ENCODE assay signal across 8 mouse cellular contexts in the genomic region with DNA sequence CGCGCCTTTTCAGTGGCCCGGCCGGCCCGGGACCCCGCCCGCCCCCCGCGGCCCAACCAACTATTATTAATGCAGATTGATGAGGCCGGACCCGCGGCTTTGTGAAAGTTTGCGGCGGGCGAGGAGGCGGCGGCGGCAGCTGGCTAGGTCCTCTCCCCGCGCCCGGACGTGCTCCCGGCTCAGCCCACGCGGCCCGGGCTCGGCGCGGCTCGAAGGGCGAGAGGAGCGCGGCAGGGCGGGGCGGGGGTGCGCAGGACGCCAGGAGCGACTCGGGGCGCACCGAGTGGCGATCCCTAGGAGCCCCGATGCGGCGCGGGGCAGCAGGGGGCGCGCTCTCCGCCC. TPM values are rescaled to one million over a fixed set of nuclear protein-coding genes. Genes with fewer than 3 reads are reported as not detected.
A peak's percentile ranks its signal among the peaks of the same experiment; 100 is the strongest.
DNase-seq lines count a peak whose midpoint lies in the region; ATAC-seq and TF ChIP-seq lines count a peak whose summit lies in the region.

Gene Gbx1 (minus strand): TSS at position 314 of the 342 bp plus-strand sequence.

- no peak within 1 kb of the TSS for H3K27ac ChIP-seq in lung, embryonic 16.5 days (ENCODE audit: low read length)
- no peak within 1 kb of the TSS for H3K27ac ChIP-seq in embryonic facial prominence, embryonic 12.5 days
- no peak within 1 kb of the TSS for H3K27ac ChIP-seq in hindbrain, embryonic 16.5 days (ENCODE audit: low read depth, low read length)
- no peak within 1 kb of the TSS for H3K27ac ChIP-seq in thymus, adult 2 months (ENCODE audit: control insufficient read depth, insufficient read depth, low read length)

- peak within 1 kb of the TSS; percentile 26; the same call in 1 of the 2 replicates for H3K9ac ChIP-seq in lung, embryonic 16.5 days (ENCODE audit: low read length)
- peak within 1 kb of the TSS; percentile 33 for H3K9ac ChIP-seq in embryonic facial prominence, embryonic 12.5 days
- H3K9ac ChIP-seq in hindbrain, embryonic 16.5 days (ENCODE audit: low read depth, low read length) = peak within 1 kb of the TSS; percentile 59

- no peak for TF ChIP-seq CTCF in thymus, adult 2 months (IDR thresholded peaks at IDR 0.05; ENCODE audit: borderline replicate concordance, control insufficient read depth, extremely low read depth, insufficient read depth, low read length, poor library complexity)

- peak; percentile 56 for ATAC-seq in lung, embryonic 16.5 days (ENCODE audit: low read depth)
- no peak for ATAC-seq in embryonic facial prominence, embryonic 12.5 days (ENCODE audit: insufficient number of reproducible peaks, insufficient read depth, low FRiP score, low TSS enrichment)
- no peak for ATAC-seq in hindbrain, embryonic 16.5 days

- peak within 1 kb of the TSS; percentile 82 for H3K4me2 ChIP-seq in lung, embryonic 16.5 days (ENCODE audit: low read depth, low read length)
- peak within 1 kb of the TSS; percentile 68 for H3K4me2 ChIP-seq in embryonic facial prominence, embryonic 12.5 days (replicated peaks)
- H3K4me2 ChIP-seq in hindbrain, embryonic 16.5 days (ENCODE audit: low read length) = peak within 1 kb of the TSS; percentile 97

- TF ChIP-seq POLR2A in thymus, adult 2 months (IDR thresholded peaks at IDR 0.05; ENCODE audit: control insufficient read depth, extremely low read depth, insufficient read depth, low read length, poor library complexity) = no peak

- peaks cover 12% of the 10 kb centered on the region for H3K4me1 ChIP-seq in lung, embryonic 16.5 days (replicated peaks; ENCODE audit: control insufficient read depth, insufficient read depth, low read length)
- H3K4me1 ChIP-seq in embryonic facial prominence, embryonic 12.5 days = peaks cover 12% of the 10 kb centered on the region; the same call in 1 of the 2 replicates
- H3K4me1 ChIP-seq in hindbrain, embryonic 16.5 days (ENCODE audit: control insufficient read depth, insufficient read depth, low read depth, low read length) = peaks cover 13% of the 10 kb centered on the region
- 0 out of 2 replicates have a peak, but pooled peaks cover 3% of the 10 kb centered on the region for H3K4me1 ChIP-seq in thymus, adult 2 months (replicated peaks; ENCODE audit: control insufficient read depth, insufficient read depth, low read length)

- no peaks in the 10 kb centered on the region for H3K36me3 ChIP-seq in lung, embryonic 16.5 days (ENCODE audit: control insufficient read depth, insufficient read depth, low read length)
- H3K36me3 ChIP-seq in embryonic facial prominence, embryonic 12.5 days = no peaks in the 10 kb centered on the region
- H3K36me3 ChIP-seq in hindbrain, embryonic 16.5 days (ENCODE audit: control insufficient read depth, insufficient read depth, low read length) = no peaks in the 10 kb centered on the region
- no peaks in the 10 kb centered on the region for H3K36me3 ChIP-seq in thymus, adult 2 months (ENCODE audit: control insufficient read depth, insufficient read depth, low read length)

- under 1% methylated on average over 43 of the region's 49 CpGs for WGBS in lung, embryonic 16.5 days
- WGBS in embryonic facial prominence, embryonic 12.5 days = under 1% methylated on average over 45 of the region's 49 CpGs
- under 1% methylated on average over 31 of the region's 49 CpGs for WGBS in hindbrain, embryonic 16.5 days
- WGBS in thymus, adult 2 months = 2% methylated on average over 37 of the region's 49 CpGs

- DNase-seq in lung, adult 18-20 months = no peak
- DNase-seq in lung, postnatal 36 days = peak; percentile 12
- no peak for DNase-seq in right cerebral cortex, postnatal 10 days (ENCODE audit: low spot score in 2 of 2)
- DNase-seq in left cerebral cortex, adult 11 months (ENCODE audit: low spot score) = no peak
- DNase-seq in thymus, adult 2 months = no peak

- H3K4me3 ChIP-seq in lung, embryonic 16.5 days (ENCODE audit: low read length) = peak within 1 kb of the TSS; percentile 46
- peak within 1 kb of the TSS; percentile 38 for H3K4me3 ChIP-seq in embryonic facial prominence, embryonic 12.5 days
- peak within 1 kb of the TSS; percentile 57 for H3K4me3 ChIP-seq in hindbrain, embryonic 16.5 days (ENCODE audit: low read length)
- H3K4me3 ChIP-seq in thymus, adult 2 months (ENCODE audit: control insufficient read depth, insufficient read depth, low read length) = no peak within 1 kb of the TSS

- peaks cover 88% of the 10 kb centered on the region for H3K27me3 ChIP-seq in lung, embryonic 16.5 days (ENCODE audit: control insufficient read depth, insufficient read depth, low read depth, low read length)
- H3K27me3 ChIP-seq in embryonic facial prominence, embryonic 12.5 days = peaks cover 96% of the 10 kb centered on the region
- H3K27me3 ChIP-seq in hindbrain, embryonic 16.5 days (replicated peaks; ENCODE audit: control insufficient read depth, insufficient read depth, low read length) = peaks cover 37% of the 10 kb centered on the region
- peaks cover 27% of the 10 kb centered on the region for H3K27me3 ChIP-seq in thymus, adult 2 months (ENCODE audit: control insufficient read depth, insufficient read depth, low read length)

- H3K9me3 ChIP-seq in lung, embryonic 16.5 days (ENCODE audit: control insufficient read depth, low read length) = no peaks in the 10 kb centered on the region
- no peaks in the 10 kb centered on the region for H3K9me3 ChIP-seq in embryonic facial prominence, embryonic 12.5 days
- no peaks in the 10 kb centered on the region for H3K9me3 ChIP-seq in hindbrain, embryonic 16.5 days (ENCODE audit: control insufficient read depth, low read length)

RNA-seq across cellular contexts. Expression of gene Gbx1, which starts in this region (rescaled TPM):
- not detected in 2 replicates for polyA plus RNA-seq in lung, embryonic 16.5 days (2015; fragmentation: Nextera tagmentation; extraction: Ambion mirVana)
- polyA plus RNA-seq in embryonic facial prominence, embryonic 12.5 days (2016; fragmentation: Nextera tagmentation; extraction: Ambion mirVana) = 0.04 and 0.23 TPM in 2 replicates
- 2.3 and 3.0 TPM in 2 replicates for polyA plus RNA-seq in hindbrain, embryonic 16.5 days (2015; fragmentation: Nextera tagmentation; extraction: Ambion mirVana)
- polyA plus RNA-seq in thymus, adult 2 months (2012; rRNA removed) = 0.05 TPM in 2 replicates

Comparison
In these comparisons a context has a peak if more than half of its experiments do, and no peak if none do; other contexts are left out.
1. Peak in ATAC-seq, H3K4me3 ChIP-seq, H3K9ac ChIP-seq and H3K4me2 ChIP-seq in lung, embryonic 16.5 days; RNA of the gene not detected or under 1 TPM.